Mouse (Mus musculus) cerebellum, adult 2 months (tissue): Measurements from ENCODE around the gene Atoh7.

Experiments used
- CTCF ChIP-seq: fragments of 200-500 bp; IDR thresholded peaks from 2 replicates; pipeline ENCODE4 v1.5.1; 2011; ENCODE audit warnings: low read depth, mild to moderate bottlenecking, control low read depth, low read length, moderate library complexity, borderline replicate concordance; ENCODE audit not compliant: insufficient read depth
- POLR2A ChIP-seq: fragments of 200-500 bp; IDR thresholded peaks from 2 replicates; pipeline ENCODE4 v1.6.1; 2011; ENCODE audit warnings: low read length, control low read depth, borderline replicate concordance; ENCODE audit not compliant: insufficient read depth

GRCm38 (mm10) chr10:63124016-63124415 is 24.6 kb downstream of the Atoh7 start:
- no peak for TF ChIP-seq CTCF
- TF ChIP-seq POLR2A: no peak
